Mouse (Mus musculus) midbrain, embryonic 10.5 days (tissue): ENCODE measurements at regions not wholly inside any gene's neighbourhood (a gene's known extent, or its start where the extent isn't known, plus 50 kb on each side); places are given as distances from the start of the nearest gene placed in this dataset.

Experiments
- DNase-seq: peaks from one replicate; pipeline ENCODE4 v3.0.0-alpha.2; 2017; ENCODE audit warnings: low spot score
- H3K27ac ChIP-seq: fragments of 300-500 bp; sonication (generic); replicated peaks from 2 replicates; pipeline ENCODE4 v1.5.1; 2016; ENCODE audit warnings: mild to moderate bottlenecking
- H3K27me3 ChIP-seq: fragments of 300-500 bp; sonication (generic); 2 replicates; pipeline ENCODE4 v1.6.1; 2016; ENCODE audit warnings: low read depth, mild to moderate bottlenecking; ENCODE audit not compliant: poor library complexity, severe bottlenecking
- H3K36me3 ChIP-seq: fragments of 300-500 bp; sonication (generic); 2 replicates; pipeline ENCODE4 v1.6.1; 2016; ENCODE audit warnings: mild to moderate bottlenecking, moderate library complexity
- H3K4me1 ChIP-seq: fragments of 300-500 bp; sonication (generic); 2 replicates; pipeline ENCODE4 v1.6.1; 2016
- H3K4me3 ChIP-seq: fragments of 300-500 bp; sonication (generic); 2 replicates; pipeline ENCODE4 v1.5.1; 2016; ENCODE audit warnings: mild to moderate bottlenecking, moderate library complexity
- H3K9me3 ChIP-seq: fragments of 300-500 bp; sonication (generic); replicated peaks from 2 replicates; pipeline ENCODE4 v1.6.1; 2016; ENCODE audit warnings: mild to moderate bottlenecking
- WGBS: fragments of 180-500 bp; shearing (Covaris S2); methylation state at CpG from one replicate; pipeline ENCODE4 v1.1.7; 2016; 5-methylcytosine and 5-hydroxymethylcytosine counted together

DNA sequence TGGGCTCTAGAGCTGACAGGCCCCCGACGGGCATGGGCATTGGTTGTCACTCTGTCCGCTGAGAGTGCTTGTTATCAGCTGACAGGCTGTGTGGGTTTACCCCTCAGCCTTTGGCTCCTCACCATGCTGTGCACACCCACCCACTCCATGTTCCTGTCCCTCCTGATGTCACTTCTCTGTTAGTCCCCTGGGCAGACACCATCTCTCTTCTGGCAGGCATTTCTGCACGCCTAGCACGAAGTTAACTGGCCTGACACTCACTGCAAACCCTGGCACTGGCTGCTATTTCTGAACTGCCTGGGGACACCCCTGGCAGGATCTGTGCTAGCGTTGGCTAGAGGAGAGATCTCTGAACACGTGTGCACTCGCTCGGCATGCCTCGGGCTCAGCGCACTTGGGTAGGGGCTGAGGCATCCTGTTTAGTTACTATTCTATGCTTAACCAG, 82.1 kb upstream of the Unc5b start:
- DNase-seq: no peak
- no peaks in the 10 kb centered on the region for H3K36me3 ChIP-seq
- H3K27me3 ChIP-seq: peaks cover 58% of the 10 kb centered on the region
- H3K9me3 ChIP-seq: peaks cover 6% of the 10 kb centered on the region; the same call in 1 of the 2 replicates
- no peak overlapping the region for H3K4me3 ChIP-seq
- no peak overlapping the region for H3K27ac ChIP-seq
- peaks cover 36% of the 10 kb centered on the region for H3K4me1 ChIP-seq
- WGBS: 88% methylated on average over 11 of the region's 11 CpGs

DNA sequence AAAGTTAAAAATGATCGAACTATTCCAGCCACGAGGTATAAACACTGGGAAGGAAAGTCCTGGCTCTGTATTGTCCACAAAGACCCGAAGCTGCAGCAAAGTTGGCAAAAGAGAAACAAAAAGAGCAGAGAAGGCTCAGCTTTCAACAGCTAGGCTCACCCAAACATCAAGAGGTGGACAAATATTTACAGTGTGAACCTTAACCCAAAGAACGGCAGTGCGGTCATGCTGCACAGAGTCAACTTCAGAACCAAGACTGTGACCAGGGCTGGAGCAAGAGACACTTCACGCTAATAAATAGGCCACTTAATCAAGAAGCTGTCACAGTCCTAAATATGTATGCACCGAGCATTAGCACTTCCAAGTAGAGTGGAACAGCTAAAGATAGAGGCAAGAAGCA, 73.0 kb upstream of the Unc5b start:
- Histone ChIP-seq H3K36me3 (no peaks in the 10 kb centered on the region), H3K9me3 (0 out of 2 replicates have a peak, but pooled peaks cover 3% of the 10 kb centered on the region), H3K27ac (no peak overlapping the region), H3K4me1 (no peaks in the 10 kb centered on the region), H3K4me3 (no peak overlapping the region), H3K27me3 (peaks cover 4% of the 10 kb centered on the region; the same call in 1 of the 2 replicates)
- no peak for DNase-seq
- WGBS: 83% methylated on average over 7 of the region's 7 CpGs

DNA sequence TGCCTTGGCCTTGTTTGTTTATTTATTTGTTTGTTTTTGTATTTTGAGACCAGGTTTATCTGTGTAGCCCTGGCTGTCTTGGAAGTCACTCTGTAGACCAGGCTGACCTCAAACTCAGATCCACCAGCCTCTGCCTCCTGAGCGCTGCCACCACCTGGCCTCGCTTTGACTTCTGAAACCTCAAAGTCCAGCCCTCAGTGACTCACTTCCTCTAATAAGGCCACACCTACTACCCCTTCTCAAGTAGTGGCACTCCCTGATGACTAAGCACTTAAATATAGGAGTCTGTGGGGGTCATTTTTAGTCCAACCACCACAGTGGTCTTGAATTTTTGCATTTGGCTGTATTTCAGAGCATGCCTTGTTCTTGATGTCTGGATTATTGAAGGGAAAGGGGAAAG, 69.6 kb upstream of the Unc5b start:
- H3K9me3 ChIP-seq: no peaks in the 10 kb centered on the region
- H3K4me1 ChIP-seq: peaks cover under 1% of the 10 kb centered on the region
- DNase-seq: no peak
- no peaks in the 10 kb centered on the region for H3K36me3 ChIP-seq
- 90% methylated on average over 2 of the region's 2 CpGs for WGBS
- H3K27me3 ChIP-seq: peaks cover 4% of the 10 kb centered on the region; the same call in 1 of the 2 replicates
- H3K4me3 ChIP-seq: no peak overlapping the region
- H3K27ac ChIP-seq: no peak overlapping the region

DNA sequence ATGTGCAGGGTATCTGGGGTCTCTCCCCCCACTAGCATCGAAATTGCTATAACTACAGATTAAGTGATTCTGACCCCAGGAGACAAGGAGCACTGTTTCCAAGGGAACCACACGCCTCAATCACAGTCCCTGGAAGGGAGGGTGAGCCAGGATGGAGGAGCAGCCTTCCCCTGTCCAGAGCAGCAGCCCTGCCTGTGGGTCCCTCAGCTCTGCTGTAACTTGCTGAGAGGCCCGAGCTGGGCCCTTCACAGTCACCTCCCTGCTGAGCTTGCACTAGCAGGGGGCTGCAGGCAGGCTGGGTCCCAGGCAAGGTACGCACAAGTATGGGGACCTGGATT, 62.4 kb upstream of the Unc5b start:
- Histone ChIP-seq H3K9me3 (no peaks in the 10 kb centered on the region), H3K27ac (peak overlapping the region; percentile 67; the same call in 1 of the 2 replicates), H3K4me3 (no peak overlapping the region), H3K27me3 (peaks cover 38% of the 10 kb centered on the region), H3K36me3 (no peaks in the 10 kb centered on the region), H3K4me1 (peaks cover 33% of the 10 kb centered on the region)
- DNase-seq: peak; percentile 51
- WGBS: 31% methylated on average over 4 of the region's 4 CpGs

DNA sequence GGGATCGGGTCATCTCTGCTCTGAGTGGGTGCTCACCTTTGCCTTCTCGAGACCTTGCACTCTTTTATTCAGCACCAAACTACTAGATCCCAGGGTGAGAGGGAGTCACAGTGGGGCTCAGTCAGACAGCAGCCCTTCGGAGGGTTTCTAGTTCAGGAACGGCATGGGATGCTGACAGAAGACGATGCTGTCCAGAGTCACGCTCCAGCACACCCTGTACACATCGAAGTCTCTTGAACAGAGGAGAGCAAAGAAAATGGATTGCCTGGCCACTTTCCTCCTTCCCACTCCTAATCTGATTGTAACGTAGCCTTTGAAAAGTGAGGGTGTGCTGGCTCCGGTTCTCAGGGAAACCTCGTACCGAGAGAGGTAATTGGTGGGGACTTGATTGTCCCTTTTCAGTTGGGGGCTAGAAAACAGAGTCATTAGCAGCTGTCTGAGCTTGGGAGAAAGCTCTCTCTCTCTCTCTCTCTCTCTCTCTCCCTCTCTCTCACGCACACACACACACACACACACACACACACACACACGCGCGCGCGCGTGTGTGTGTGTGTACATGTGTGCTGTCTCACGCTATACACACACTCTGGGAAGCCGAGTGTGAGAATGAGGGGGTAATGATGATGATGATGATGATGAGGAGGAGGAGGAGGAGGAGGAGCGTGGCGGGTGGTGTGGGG, 61.9 kb upstream of the Unc5b start:
- Histone ChIP-seq H3K36me3 (no peaks in the 10 kb centered on the region), H3K4me1 (peaks cover 33% of the 10 kb centered on the region), H3K9me3 (no peaks in the 10 kb centered on the region), H3K4me3 (no peak overlapping the region), H3K27ac (peak overlapping the region; percentile 67), H3K27me3 (peaks cover 42% of the 10 kb centered on the region)
- WGBS: 61% methylated on average over 22 of the region's 22 CpGs
- no peak for DNase-seq

DNA sequence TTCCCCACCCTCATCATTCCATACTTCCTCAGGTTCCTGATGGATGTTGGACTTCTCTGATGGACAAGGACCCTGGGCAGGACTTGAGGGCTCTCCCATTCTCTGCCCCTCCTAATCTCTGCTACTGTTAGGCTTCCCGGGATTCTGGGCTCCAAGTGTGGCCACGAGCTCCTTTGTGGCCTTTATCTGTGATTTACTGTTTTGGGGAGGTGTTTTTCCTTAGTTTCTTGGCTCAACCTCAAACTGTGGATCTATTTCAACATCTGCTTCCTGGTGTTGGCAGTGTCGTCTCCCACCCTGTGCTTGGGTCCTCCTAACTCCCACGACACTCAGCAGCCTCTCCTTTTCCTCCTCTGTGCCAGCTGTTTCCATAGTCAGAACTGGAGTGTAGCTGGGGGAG, 61.3 kb upstream of the Unc5b start:
- 63% methylated on average over 4 of the region's 4 CpGs for WGBS
- Histone ChIP-seq H3K36me3 (no peaks in the 10 kb centered on the region), H3K27ac (peak overlapping the region; percentile 67), H3K4me3 (no peak overlapping the region), H3K4me1 (peaks cover 33% of the 10 kb centered on the region), H3K27me3 (peaks cover 47% of the 10 kb centered on the region), H3K9me3 (no peaks in the 10 kb centered on the region)
- DNase-seq: no peak

DNA sequence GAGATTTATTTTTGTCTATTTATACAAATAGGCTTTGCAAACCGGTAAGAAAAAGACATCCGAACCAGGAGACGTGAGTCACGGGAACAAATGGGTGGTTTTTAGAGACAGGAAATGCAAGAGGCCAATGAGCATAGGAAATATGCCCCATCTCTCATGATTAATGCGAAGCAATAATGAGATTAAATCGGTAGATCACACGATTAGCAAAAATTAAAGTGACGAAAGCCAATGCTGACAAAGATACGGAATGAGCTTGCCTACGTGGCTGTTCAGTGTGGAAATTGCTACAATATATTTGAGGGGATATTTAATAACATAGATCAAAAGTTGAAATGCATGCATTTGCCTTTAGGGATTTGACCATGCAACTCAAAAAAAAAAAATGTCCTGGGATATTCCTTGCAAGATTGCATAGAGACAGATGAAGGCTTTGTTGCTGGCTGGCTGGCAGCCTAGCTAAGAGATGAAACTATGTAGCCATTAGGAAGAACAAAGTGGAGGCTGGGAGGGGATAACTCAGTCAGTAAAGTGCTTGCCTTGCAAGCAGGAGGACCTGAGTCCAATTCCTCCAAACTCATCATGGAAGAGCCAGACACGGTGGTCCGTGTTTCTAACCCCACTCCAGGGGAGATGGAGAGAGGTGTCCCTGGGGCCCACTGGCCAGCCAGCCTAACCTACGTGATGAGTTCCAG, 60.2 kb upstream of the Unc5b start:
- H3K9me3 ChIP-seq: no peaks in the 10 kb centered on the region
- H3K36me3 ChIP-seq: no peaks in the 10 kb centered on the region
- H3K27ac ChIP-seq: no peak overlapping the region
- peaks cover 38% of the 10 kb centered on the region for H3K4me1 ChIP-seq
- no peak overlapping the region for H3K4me3 ChIP-seq
- no peak for DNase-seq
- H3K27me3 ChIP-seq: peaks cover 58% of the 10 kb centered on the region
- WGBS: 90% methylated on average over 13 of the region's 13 CpGs

DNA sequence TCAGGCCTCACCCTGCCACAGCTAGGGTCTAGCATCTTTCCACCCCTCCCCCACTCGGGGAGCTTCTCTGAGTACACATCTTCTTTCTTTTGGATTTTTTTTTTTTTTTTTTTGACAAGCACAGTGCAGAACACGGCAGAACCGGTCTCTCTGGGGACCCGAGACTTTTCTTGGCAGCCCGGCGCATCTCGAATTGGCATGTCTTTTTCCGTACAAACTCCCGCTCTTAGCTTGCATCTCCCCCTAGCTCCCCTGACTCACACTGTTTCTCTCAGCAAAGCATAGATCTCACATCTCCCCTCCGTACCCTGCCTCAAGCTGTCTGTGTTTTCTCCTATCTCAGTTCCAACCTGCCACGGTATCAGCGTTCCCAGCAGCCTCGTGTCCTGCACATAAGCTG, 58.4 kb upstream of the Unc5b start:
- Histone ChIP-seq H3K27ac (no peak overlapping the region), H3K4me3 (no peak overlapping the region), H3K27me3 (peaks cover 56% of the 10 kb centered on the region), H3K36me3 (no peaks in the 10 kb centered on the region), H3K4me1 (peaks cover 45% of the 10 kb centered on the region), H3K9me3 (no peaks in the 10 kb centered on the region)
- DNase-seq: no peak
- WGBS: 91% methylated on average over 13 of the region's 13 CpGs

DNA sequence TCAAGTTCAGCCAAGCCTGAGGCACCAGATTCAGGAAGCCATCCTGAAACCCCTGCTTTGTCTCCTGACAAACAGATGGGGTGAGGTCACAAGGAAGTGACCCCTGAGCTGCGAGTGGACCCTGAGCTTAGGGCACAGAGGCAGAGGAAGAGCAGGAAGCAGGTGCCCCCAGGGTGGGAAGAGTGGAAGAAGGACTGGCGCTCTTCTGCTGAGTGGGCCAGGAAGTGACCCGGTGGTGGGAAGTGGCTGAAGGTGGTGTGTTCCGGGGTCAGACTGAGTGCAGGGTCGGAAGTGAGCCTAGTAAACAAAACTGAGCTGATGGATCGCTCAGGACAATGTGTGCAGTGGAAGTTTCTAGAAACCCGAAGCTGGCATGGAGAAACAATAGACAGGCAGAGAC, 57.2 kb upstream of the Unc5b start:
- no peaks in the 10 kb centered on the region for H3K36me3 ChIP-seq
- WGBS: 74% methylated on average over 7 of the region's 7 CpGs

DNA sequence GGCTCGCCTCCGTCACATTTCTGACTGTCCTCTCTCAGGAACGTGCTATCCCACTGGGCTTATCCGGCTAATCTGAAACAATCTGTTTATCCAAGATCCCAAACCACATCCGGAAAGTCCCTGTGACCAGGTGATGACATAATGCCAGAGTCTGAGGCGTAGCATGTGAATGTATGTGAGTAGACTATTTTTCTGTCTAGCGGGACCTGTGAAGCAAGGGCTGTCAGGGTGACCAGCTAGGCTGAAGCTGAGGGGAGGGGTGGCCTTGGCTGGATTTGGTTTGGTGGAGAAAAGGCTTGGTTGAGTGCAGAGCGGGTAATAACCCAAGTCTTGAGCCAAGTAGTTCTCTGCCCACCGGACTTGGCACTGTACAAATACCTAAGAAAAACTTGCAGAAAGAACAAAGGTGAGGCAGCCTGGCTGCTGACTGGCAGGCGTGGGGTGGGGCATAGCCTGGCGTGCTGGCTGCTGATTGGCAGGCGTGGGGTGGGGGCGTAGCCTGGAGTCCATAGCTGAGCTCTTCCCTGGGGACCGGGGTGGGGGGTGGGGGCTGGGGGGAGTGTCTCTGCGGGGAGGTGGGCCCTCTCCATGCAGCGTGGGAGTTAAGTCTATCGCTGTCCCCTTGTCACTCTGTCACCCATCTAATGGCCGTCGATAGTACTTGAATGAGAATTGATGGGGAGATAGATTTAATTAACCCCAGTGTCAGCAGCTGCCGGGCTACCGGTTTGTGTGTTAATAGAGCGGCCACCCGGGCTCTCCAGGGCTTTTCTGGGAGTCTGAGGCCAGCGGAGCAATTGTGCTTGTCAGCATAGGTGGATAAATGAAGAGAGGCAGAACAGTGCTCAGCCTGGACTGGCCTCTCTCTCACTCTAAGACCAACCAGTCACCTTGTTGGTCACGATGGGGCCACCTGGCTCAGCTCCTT, 54.2 kb upstream of the Unc5b start:
- WGBS: 26% methylated on average over 25 of the region's 25 CpGs

More for the DNA sequence above, 57.2 kb upstream of the Unc5b start:
- Histone ChIP-seq H3K4me3 (no peak overlapping the region), H3K9me3 (0 out of 2 replicates have a peak, but pooled peaks cover 5% of the 10 kb centered on the region), H3K27me3 (peaks cover 51% of the 10 kb centered on the region), H3K4me1 (peaks cover 33% of the 10 kb centered on the region), H3K27ac (no peak overlapping the region)
- no peak for DNase-seq

DNA sequence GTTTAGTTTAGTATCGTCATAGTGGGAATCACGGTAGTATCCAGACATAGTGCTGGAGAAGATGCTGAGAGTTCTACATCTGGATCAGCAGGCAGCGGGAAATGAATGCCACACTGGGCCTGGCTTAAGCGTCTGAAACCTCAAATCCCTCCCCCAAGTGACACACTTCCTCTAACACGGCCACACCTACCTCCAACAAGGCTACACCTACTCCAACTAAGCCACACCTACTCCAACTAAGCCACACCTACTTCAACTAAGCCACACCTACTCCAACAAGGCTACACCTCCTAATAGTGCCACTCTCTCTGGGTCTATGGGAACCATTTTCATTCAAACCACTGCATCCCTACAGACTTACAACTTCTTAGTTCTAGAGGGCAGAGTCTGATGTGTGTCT, 53.4 kb upstream of the Unc5b start:
- H3K36me3 ChIP-seq: no peaks in the 10 kb centered on the region
- 0 out of 2 replicates have a peak, but pooled peaks cover 5% of the 10 kb centered on the region for H3K9me3 ChIP-seq
- H3K27me3 ChIP-seq: peaks cover 32% of the 10 kb centered on the region
- H3K4me1 ChIP-seq: peaks cover 23% of the 10 kb centered on the region
- 91% methylated on average over 5 of the region's 5 CpGs for WGBS
- no peak overlapping the region for H3K4me3 ChIP-seq
- no peak for DNase-seq
- peak overlapping the region; percentile 79; the same call in 1 of the 2 replicates for H3K27ac ChIP-seq

More for the DNA sequence above, 54.2 kb upstream of the Unc5b start:
- Histone ChIP-seq H3K27ac (peak overlapping the region; percentile 79), H3K4me3 (peak overlapping the region; percentile 48), H3K36me3 (no peaks in the 10 kb centered on the region), H3K27me3 (peaks cover 33% of the 10 kb centered on the region), H3K9me3 (0 out of 2 replicates have a peak, but pooled peaks cover 5% of the 10 kb centered on the region), H3K4me1 (peaks cover 23% of the 10 kb centered on the region)
- DNase-seq: peak; percentile 79
